Mouse (Mus musculus) regulatory T cell (primary cell): Measurements from ENCODE around the gene Kmt2a.

Source experiments
- in situ Hi-C: fragments of 300-600 bp; cut with MboI, MseI; formaldehyde crosslinking; loops from one replicate; pipeline ENCODE4 v1.15.1; 2025; ENCODE audit warnings: high pct_unique_total_duplicates

Gene Kmt2a

GRCm38 (mm10) chr9:44880309-44881081, 601 bp downstream of the Kmt2a start:
- in situ Hi-C loops: no loop called here

DNA sequence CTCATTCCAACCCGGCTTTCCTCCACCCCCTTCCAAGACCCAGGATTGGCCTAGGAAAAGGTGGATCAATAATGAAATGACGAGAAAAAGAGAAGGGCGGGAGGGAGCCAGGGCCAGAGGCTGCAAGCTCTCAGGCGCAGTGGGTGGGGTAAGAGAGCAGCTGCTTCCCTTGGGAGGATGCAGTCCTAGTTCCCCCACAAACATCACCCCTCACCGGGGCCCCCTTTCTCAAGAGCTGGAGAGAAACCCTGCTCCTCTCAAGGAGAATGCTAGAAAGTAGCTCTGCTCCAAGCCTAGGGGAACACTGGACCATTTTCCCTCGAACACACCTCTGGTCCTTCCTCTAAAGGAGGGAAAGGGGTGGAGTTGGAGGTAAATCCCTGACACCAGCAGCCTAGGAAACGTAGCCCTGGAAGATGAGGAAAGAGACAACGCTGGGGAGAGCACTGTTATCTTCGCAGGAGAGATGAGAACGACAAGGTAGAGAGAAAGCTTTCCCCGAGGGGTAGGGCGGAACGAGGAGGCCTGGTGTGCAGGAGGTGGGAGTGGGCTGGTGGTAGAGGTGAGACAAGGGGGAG, 1.3 kb downstream of the Kmt2a start:
- in situ Hi-C loops: no loop called here

DNA sequence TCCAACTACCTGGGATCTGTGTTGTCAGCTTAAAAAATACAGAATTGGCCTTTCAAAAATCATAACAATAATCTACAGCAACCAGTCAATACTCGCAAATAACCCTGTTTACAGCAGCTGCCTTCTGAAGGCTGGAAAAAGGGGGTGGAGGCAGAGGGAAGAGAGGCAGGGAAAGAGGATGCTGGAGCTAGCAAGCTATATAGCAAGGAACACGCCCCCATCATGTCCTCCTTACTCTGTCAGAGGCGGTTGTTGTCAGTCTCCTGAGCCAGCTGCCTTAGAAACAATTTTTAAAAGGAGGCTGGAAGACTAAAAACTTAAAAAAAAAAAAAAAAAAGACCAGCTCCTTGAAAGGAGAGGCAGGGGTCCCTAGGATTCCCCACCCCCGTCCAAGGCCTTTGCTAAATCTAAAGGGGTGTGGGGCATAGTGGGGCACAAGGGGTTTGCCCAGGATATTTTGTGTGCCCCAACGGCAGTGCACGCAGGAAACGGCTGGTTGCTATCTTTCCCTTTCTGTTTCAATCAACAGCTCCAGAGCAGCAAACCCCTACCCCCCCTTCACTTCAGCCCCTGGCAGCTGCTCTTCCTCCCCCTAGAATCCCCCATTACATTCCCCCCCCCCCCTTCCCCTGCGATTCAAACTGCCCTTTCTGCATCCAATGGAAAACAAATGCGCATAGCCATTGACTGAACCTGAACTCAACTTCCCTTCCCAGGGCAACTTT, 2.2 kb downstream of the Kmt2a start:
- in situ Hi-C loops: no loop called here

- in situ Hi-C loops: no loop called here
These were observed 3.4 kb downstream of the Kmt2a start for GRCm38 (mm10) chr9:44877686-44878085.

GRCm38 (mm10) chr9:44875476-44875875, 5.6 kb downstream of the Kmt2a start:
- in situ Hi-C loops: no loop called here

DNA sequence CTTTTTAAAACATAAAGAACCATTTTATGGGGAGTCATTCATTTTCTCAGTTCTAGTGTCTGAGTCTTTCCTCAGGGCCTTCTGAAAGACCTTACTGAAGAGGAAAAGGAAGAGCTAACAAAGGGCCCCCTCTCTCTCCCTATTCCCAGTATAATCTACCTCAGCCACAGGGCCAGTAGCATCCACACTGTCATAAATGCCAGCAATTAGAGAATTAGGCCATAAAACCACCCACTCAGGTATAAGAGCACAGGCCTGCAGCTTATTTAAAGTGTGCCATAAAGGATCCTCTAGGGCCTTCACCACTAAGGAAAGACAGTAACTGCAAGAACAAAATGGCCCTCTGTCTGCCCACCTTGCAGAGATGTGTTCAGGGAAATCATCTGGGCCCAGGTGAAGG, 6.9 kb downstream of the Kmt2a start:
- in situ Hi-C loops: no loop called here

- in situ Hi-C loops: no loop called here
These were observed 7.4 kb downstream of the Kmt2a start for GRCm38 (mm10) chr9:44873665-44874064.

- in situ Hi-C loops: no loop called here
These were observed 12.6 kb downstream of the Kmt2a start for GRCm38 (mm10) chr9:44868336-44869094.

GRCm38 (mm10) chr9:44867664-44868063, 13.4 kb downstream of the Kmt2a start:
- in situ Hi-C loops: no loop called here

DNA sequence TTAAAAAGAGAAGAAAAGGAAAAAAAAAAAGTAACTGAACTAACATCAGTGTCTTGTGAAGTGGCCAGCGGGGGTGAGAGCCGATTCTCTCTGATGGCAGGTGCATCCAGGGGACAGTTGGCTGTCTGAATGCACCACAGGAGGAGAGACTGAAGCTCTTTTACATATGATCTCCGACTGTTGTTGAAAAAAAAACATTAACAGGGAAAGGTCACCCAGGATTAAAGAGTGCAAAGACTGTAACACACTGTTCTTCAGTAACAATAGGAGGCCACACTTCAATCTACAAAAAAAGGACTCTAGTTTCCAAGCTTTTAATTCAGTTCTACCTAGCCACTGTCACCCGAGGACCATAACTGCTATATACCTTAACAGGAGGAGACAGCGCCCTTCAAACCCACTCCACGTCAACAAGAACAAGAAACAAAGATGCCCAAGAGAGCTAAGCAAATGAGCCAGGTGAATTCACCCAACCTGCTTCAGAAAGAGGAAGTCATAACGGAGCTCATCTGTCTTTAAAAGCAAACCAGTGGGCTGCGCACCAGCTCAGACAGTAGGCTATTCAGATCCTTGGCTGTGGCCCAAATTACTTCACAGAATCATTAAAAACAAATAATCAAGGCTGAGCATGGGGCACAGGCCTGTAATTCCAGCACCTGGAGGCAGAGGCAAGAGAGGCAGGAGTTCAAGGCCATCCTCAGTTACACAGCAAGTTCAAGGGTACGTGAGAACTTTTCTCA, 14.4 kb downstream of the Kmt2a start:
- in situ Hi-C loops: no loop called here

- in situ Hi-C loops: no loop called here
These were observed 20.0 kb downstream of the Kmt2a start for GRCm38 (mm10) chr9:44861121-44861520.

- in situ Hi-C loops: loop anchor here (5.0 kb wide), 1 partner anchor 59 kb away; no protein-coding TSS in a partner anchor
These were observed 22.4 kb downstream of the Kmt2a start for GRCm38 (mm10) chr9:44858657-44859056.

DNA sequence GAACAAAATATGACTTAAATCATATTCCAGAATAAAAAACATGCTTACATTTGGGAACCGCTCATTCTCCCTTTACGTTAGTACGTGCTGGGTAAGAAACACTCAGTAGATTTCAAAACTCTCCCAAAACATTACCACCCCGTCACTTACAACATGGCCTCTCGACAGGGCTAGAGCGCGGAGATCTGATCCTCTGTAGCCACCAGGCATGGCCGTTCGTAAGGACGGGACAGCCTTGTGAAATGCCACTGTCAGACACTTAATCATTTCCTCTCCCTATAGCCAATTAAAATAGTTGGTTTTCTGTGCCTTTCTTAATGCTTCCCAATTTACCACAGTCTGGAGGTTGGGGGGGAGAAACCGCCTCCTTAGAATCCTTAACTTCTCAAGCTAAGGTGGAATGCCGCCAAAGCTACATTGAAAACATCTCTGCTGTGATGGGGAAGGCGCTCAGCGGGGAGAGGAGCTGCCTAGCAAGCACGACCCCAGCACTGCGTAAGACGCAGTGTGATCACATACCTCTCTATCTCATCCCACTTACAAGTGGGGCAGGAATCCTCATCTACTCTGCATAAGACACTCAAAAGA, 23.6 kb downstream of the Kmt2a start:
- in situ Hi-C loops: loop anchor here (5.0 kb wide), 1 partner anchor 60 kb away; no protein-coding TSS in a partner anchor

- in situ Hi-C loops: loop anchor here (5.0 kb wide), 1 partner anchor 62 kb away; no protein-coding TSS in a partner anchor
These were observed 25.9 kb downstream of the Kmt2a start for GRCm38 (mm10) chr9:44855153-44855552.

DNA sequence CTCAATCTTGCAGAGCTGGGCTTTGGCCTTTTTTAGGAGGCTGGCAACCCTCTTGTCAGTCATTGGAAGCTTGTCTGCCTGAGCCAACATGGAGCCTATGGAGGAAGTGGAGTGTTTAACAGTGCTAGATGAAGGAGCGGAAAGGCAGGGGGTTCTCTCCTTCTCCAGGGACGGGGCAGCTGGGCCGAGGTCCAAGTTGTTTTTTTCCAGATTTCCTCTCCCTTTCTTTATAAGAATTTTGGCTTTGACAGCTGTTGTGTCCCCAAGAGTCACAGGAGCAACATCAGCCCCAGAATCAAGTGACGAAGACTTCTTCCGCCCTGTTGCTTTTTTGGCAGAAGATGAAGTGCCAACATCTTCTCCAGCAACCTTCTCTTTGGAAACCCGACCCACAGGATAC, 33.6 kb downstream of the Kmt2a start:
- in situ Hi-C loops: no loop called here

- in situ Hi-C loops: no loop called here
These were observed 39.9 kb downstream of the Kmt2a start for GRCm38 (mm10) chr9:44841241-44841640.

DNA sequence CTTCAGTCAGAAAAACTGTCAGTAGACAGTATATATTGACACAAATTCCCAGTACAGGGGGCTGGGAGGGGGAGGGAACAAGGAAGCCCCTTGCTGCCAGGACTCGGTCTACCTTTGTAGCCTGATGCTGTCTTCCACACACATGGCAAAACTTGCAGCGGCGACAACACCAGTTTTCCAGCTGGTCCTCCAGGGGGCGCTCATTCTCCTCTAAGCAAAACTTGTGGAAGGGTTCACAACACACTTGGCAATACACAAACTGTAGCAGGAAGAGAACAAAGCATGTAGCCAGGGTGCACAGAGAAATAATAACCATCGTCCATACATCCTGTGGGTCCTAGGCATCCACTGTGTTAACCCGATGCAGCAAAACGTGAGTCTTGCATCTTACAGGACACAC, 44.7 kb downstream of the Kmt2a start:
- in situ Hi-C loops: no loop called here

DNA sequence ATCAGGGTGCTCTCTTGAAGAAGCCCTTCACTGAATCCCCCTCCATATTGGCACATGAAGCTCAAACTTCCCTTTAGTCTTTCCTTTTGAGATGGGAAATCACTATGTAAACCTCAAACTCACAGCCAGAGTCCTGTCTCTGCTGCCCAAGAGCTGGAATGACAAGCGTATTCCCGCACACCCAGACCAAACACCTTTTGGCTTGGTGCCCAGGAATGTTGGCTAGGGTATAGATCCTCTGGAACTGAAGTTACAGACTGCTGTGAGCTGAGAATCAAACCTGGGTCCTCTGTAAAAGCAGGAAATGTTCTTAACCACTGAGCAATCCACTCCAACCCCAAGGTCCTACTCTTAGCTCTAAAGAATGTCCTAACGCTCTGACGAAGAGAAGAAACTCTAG, 48.7 kb downstream of the Kmt2a start:
- in situ Hi-C loops: loop anchor here (5.0 kb wide), 1 partner anchor 80 kb away; no protein-coding TSS in a partner anchor

DNA sequence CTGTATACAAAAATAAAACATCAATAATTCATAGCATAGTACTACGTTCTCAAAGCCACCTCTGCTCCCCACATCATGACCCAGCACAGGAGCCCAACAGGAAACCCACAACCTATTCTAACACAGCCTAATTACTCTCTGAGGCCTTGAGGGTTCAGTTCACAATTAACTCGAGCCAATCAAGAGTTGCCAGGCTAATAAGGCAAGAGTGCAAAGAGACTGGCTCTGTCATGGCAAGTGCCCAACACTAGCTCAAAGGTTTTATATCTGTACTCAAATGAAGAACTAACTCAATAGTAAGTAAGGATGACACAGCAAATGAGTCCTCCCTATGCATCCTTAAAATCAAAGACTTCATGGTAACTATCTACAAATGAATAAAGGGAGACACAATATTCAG, 50.6 kb downstream of the Kmt2a start:
- in situ Hi-C loops: loop anchor here (5.0 kb wide), 1 partner anchor 78 kb away; no protein-coding TSS in a partner anchor

GRCm38 (mm10) chr9:44828944-44829343, 52.2 kb downstream of the Kmt2a start:
- in situ Hi-C loops: loop anchor here (10.0 kb wide), 1 partner anchor 674 kb away; no protein-coding TSS in a partner anchor
